Mouse (Mus musculus) right cerebral cortex, postnatal 14 days (tissue): ENCODE data around the gene Deup1.

ENCODE experiments used
- DNase-seq: peaks from one replicate; pipeline ENCODE4 v3.0.0; 2022

The Deup1 gene

GRCm38 (mm10) chr9:15627785-15628287 lies at the start of gene Deup1:
Deup1 (minus strand) TSS chr9:15627933.
- peak; percentile 64 for DNase-seq

GRCm38 (mm10) chr9:15672251-15672650 lies 44.5 kb upstream of the Deup1 start:
- no peak for DNase-seq

- DNase-seq: no peak
Observed at GRCm38 (mm10) chr9:15670002-15670527, 42.3 kb upstream of the Deup1 start.

GRCm38 (mm10) chr9:15669452-15669851 lies 41.7 kb upstream of the Deup1 start:
- DNase-seq: no peak

GRCm38 (mm10) chr9:15664606-15665005 lies 36.9 kb upstream of the Deup1 start:
- no peak for DNase-seq

- no peak for DNase-seq
Observed at GRCm38 (mm10) chr9:15659069-15659468, 31.3 kb upstream of the Deup1 start.

GRCm38 (mm10) chr9:15658236-15658785 lies 30.6 kb upstream of the Deup1 start:
- DNase-seq: no peak

- DNase-seq: no peak
Observed at GRCm38 (mm10) chr9:15653036-15653435, 25.3 kb upstream of the Deup1 start.

- DNase-seq: no peak
Observed at GRCm38 (mm10) chr9:15649977-15650376, 22.2 kb upstream of the Deup1 start.

GRCm38 (mm10) chr9:15627384-15627783 lies 349 bp downstream of the Deup1 start:
- no peak for DNase-seq

- no peak for DNase-seq
Observed at GRCm38 (mm10) chr9:15624739-15625138, 3.0 kb downstream of the Deup1 start.

GRCm38 (mm10) chr9:15619767-15620166 lies 8.0 kb downstream of the Deup1 start:
- DNase-seq: no peak

- no peak for DNase-seq
Observed at GRCm38 (mm10) chr9:15619020-15619590, 8.6 kb downstream of the Deup1 start.

GRCm38 (mm10) chr9:15617061-15617460 lies 10.7 kb downstream of the Deup1 start:
- no peak for DNase-seq

- DNase-seq: no peak
Observed at GRCm38 (mm10) chr9:15616471-15616870, 11.3 kb downstream of the Deup1 start.

GRCm38 (mm10) chr9:15609280-15609930 lies 18.3 kb downstream of the Deup1 start:
- no peak for DNase-seq

- DNase-seq: no peak
Observed at GRCm38 (mm10) chr9:15607601-15608000, 20.1 kb downstream of the Deup1 start.

- no peak for DNase-seq
Observed at GRCm38 (mm10) chr9:15603156-15603555, 24.6 kb downstream of the Deup1 start.

- DNase-seq: no peak
Observed at GRCm38 (mm10) chr9:15600859-15601540, 26.7 kb downstream of the Deup1 start.

- no peak for DNase-seq
Observed at GRCm38 (mm10) chr9:15600156-15600858, 27.4 kb downstream of the Deup1 start.

GRCm38 (mm10) chr9:15596598-15596997 lies 31.1 kb downstream of the Deup1 start:
- no peak for DNase-seq

- no peak for DNase-seq
Observed at GRCm38 (mm10) chr9:15594148-15594547, 33.6 kb downstream of the Deup1 start.
